Mouse (Mus musculus): ENCODE results near the gene A730071L15Rik. TPM values are rescaled to one million over a fixed set of nuclear protein-coding genes. Genes with fewer than 3 reads are reported as not detected.

The A730071L15Rik gene
- polyA plus RNA-seq, 1 experiment from 2014 or later: 0.74 TPM

DNA sequence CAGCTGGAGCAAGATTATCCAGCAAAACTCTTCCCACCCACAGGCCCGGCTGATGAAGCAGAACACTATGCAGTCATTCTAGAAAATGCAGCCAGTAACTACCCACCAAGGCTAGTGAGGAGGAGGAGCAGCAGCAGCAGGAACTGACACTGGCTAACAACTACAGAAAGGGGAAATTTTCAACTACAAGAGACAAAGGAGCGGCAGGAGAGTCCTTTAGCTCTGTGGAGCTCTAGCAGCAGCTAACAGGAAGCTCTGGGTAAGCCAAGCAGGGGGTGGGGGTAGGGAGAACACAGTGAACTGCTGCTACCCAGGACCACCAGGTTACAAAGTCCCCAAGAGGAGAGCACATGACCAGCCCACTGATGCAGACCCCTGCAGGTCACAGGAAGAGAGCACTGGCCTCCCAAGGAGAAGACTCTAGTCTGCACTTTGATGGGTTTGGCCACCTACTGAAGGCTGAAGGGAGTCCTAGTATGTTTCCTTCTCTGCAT lies 21.1 kb upstream of the A730071L15Rik start:
- Histone ChIP-seq H3K9me3 (ENCODE audit: control insufficient read depth) (no peaks in the 10 kb centered on the region), H3K27me3 (replicated peaks; ENCODE audit: control insufficient read depth, insufficient read depth, low read length) (no peaks in the 10 kb centered on the region), H3K4me3 (ENCODE audit: low read depth, low read length) (no peak overlapping the region), H3K4me2 (replicated peaks; ENCODE audit: low read depth) (no peak overlapping the region), H3K4me1 (replicated peaks; ENCODE audit: control insufficient read depth, insufficient read depth, low read length) (peaks cover 8% of the 10 kb centered on the region), H3K27ac (ENCODE audit: low read depth, low read length) (no peak overlapping the region), H3K9ac (ENCODE audit: low read depth, low read length) (no peak overlapping the region), H3K36me3 (ENCODE audit: control insufficient read depth, insufficient read depth) (no peaks in the 10 kb centered on the region)
- TF ChIP-seq CTCF (IDR thresholded peaks at IDR 0.05; ENCODE audit: low read depth): no peak
- ATAC-seq: no peak
- 45% methylated on average over 2 of the region's 2 CpGs for WGBS

DNA sequence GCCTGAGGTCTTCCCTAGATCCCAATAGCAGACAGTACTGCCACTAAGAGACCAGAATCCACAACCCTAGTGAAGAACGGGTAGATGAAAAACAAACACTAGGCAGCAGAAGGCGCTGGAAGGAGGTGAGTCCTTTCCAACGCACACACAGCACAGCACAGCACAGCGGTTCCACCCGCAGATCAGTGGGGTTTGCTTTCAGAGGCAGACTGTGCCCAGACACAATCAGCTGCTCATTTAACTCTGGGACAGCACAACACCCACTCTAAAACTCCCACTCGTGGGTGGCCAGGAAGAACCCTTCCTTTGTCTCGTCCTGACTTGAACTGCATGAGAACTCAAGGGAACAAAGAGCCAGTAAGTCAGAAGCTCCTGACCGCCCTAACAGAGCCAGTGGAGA lies 20.6 kb upstream of the A730071L15Rik start:
- TF ChIP-seq CTCF (IDR thresholded peaks at IDR 0.05; ENCODE audit: low read depth): no peak
- H3K4me2 ChIP-seq (replicated peaks; ENCODE audit: low read depth): no peak overlapping the region
- H3K9ac ChIP-seq (ENCODE audit: low read depth, low read length): no peak overlapping the region
- H3K4me1 ChIP-seq (replicated peaks; ENCODE audit: control insufficient read depth, insufficient read depth, low read length): peaks cover 11% of the 10 kb centered on the region
- 27% methylated on average over 8 of the region's 8 CpGs for WGBS
- H3K36me3 ChIP-seq (ENCODE audit: control insufficient read depth, insufficient read depth): no peaks in the 10 kb centered on the region
- ATAC-seq: no peak
- no peaks in the 10 kb centered on the region for H3K27me3 ChIP-seq (replicated peaks; ENCODE audit: control insufficient read depth, insufficient read depth, low read length)
- H3K27ac ChIP-seq (ENCODE audit: low read depth, low read length): no peak overlapping the region
- no peak overlapping the region for H3K4me3 ChIP-seq (ENCODE audit: low read depth, low read length)
- H3K9me3 ChIP-seq (ENCODE audit: control insufficient read depth): no peaks in the 10 kb centered on the region

DNA sequence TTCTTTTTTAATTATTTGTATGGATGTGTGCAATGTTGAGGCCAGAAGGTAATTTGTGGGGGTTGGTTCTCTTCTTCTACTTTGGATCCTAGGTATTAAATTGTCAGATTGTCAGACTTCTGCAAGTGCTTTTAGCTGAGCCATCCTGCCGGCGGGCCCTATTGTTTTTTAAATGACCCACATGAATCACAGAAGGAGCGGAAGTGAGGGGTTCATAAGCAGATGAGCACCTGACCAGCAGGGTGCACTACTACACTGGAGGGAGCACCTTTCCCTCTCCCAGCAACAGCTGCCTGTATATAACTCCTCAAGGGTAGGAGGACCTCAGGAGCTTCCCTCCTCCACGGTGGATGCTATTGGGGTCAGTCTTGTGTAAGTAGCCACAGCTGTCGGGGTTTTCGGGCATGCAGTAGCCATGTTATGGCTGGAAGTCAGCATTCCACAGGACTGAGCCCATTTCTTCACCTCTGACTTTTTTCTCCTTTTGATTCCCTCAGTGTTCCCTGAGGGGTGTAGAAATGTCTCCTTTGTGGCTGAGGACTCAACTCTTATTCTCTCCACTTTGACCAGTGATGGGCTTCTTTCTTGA lies 18.9 kb upstream of the A730071L15Rik start:
- no peaks in the 10 kb centered on the region for H3K27me3 ChIP-seq (replicated peaks; ENCODE audit: control insufficient read depth, insufficient read depth, low read length)
- no peak overlapping the region for H3K4me3 ChIP-seq (ENCODE audit: low read depth, low read length)
- no peak for ATAC-seq
- H3K4me1 ChIP-seq (replicated peaks; ENCODE audit: control insufficient read depth, insufficient read depth, low read length): peaks cover 3% of the 10 kb centered on the region; the same call in 1 of the 2 replicates
- WGBS: 67% methylated on average over 6 of the region's 6 CpGs
- H3K9me3 ChIP-seq (ENCODE audit: control insufficient read depth): no peaks in the 10 kb centered on the region
- TF ChIP-seq CTCF (IDR thresholded peaks at IDR 0.05; ENCODE audit: low read depth): peak; percentile 35
- no peak overlapping the region for H3K27ac ChIP-seq (ENCODE audit: low read depth, low read length)
- no peaks in the 10 kb centered on the region for H3K36me3 ChIP-seq (ENCODE audit: control insufficient read depth, insufficient read depth)
- H3K9ac ChIP-seq (ENCODE audit: low read depth, low read length): no peak overlapping the region
- no peak overlapping the region for H3K4me2 ChIP-seq (replicated peaks; ENCODE audit: low read depth)

DNA sequence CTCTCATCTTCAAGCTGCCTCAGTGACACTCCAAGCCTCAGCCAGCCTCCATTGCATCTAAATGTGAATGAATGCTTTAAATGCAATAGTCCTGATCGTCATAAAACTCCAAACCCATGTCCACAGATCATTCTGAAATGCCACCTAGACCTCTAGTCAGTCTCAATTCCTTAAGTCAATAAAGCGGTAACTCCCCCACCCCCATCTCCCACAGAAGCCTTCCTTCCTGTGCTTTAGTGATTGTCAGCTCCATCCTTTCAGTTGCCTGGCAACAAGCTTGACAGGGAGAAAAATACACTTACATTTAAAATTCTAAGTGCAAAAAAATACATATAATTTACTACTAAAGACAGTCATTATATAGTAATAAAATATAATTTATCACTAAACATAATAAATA lies 16.6 kb upstream of the A730071L15Rik start:
- Histone ChIP-seq H3K4me1 (replicated peaks; ENCODE audit: control insufficient read depth, insufficient read depth, low read length) (peaks cover 3% of the 10 kb centered on the region; the same call in 1 of the 2 replicates), H3K36me3 (ENCODE audit: control insufficient read depth, insufficient read depth) (peaks cover 4% of the 10 kb centered on the region; the same call in 1 of the 2 replicates), H3K27ac (ENCODE audit: low read depth, low read length) (no peak overlapping the region), H3K27me3 (replicated peaks; ENCODE audit: control insufficient read depth, insufficient read depth, low read length) (no peaks in the 10 kb centered on the region), H3K9me3 (ENCODE audit: control insufficient read depth) (no peaks in the 10 kb centered on the region), H3K9ac (ENCODE audit: low read depth, low read length) (no peak overlapping the region), H3K4me2 (replicated peaks; ENCODE audit: low read depth) (no peak overlapping the region), H3K4me3 (ENCODE audit: low read depth, low read length) (no peak overlapping the region)
- 77% methylated on average over 2 of the region's 2 CpGs for WGBS
- TF ChIP-seq CTCF (IDR thresholded peaks at IDR 0.05; ENCODE audit: low read depth): no peak
- ATAC-seq: no peak

DNA sequence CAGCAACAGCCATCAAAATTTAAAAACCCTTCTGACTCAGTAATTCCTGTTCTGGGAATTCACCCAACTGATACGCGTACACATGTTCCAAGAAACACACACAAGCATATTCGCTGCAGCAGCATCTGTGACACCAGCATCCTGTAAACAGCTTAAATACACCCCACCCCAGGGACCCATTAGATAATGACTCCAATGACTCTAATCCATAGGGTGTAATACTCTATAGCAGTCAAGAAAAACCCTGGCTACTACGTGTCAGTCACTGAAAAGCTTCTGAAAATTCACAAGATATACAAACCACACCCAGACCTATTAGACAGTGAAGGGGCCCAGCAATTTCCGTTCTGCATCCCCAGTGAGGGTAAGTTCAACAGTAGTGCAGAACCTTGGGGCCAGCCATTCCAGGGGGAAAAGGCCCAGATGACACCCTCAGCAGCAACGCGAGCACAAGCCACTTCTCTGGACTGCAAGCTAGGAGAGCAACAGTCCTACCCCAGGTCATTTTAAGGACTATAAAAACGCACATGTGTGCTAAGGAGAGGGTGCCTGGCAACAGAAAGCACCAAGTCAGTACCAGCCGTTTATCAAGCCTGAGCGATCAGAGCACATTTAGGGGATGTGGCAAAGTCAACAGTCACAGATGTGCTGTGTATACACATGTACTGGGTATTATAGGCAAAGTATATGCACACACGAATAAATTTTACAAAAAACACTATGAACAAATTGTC lies 15.5 kb upstream of the A730071L15Rik start:
- no peak for TF ChIP-seq CTCF (IDR thresholded peaks at IDR 0.05; ENCODE audit: low read depth)
- H3K4me2 ChIP-seq (replicated peaks; ENCODE audit: low read depth): no peak overlapping the region
- WGBS: 34% methylated on average over 11 of the region's 11 CpGs
- H3K36me3 ChIP-seq (ENCODE audit: control insufficient read depth, insufficient read depth): peaks cover 4% of the 10 kb centered on the region; the same call in 1 of the 2 replicates
- H3K9ac ChIP-seq (ENCODE audit: low read depth, low read length): no peak overlapping the region
- no peak overlapping the region for H3K4me3 ChIP-seq (ENCODE audit: low read depth, low read length)
- peaks cover 3% of the 10 kb centered on the region; the same call in 1 of the 2 replicates for H3K4me1 ChIP-seq (replicated peaks; ENCODE audit: control insufficient read depth, insufficient read depth, low read length)
- H3K9me3 ChIP-seq (ENCODE audit: control insufficient read depth): no peaks in the 10 kb centered on the region
- no peak for ATAC-seq
- no peaks in the 10 kb centered on the region for H3K27me3 ChIP-seq (replicated peaks; ENCODE audit: control insufficient read depth, insufficient read depth, low read length)
- H3K27ac ChIP-seq (ENCODE audit: low read depth, low read length): no peak overlapping the region

DNA sequence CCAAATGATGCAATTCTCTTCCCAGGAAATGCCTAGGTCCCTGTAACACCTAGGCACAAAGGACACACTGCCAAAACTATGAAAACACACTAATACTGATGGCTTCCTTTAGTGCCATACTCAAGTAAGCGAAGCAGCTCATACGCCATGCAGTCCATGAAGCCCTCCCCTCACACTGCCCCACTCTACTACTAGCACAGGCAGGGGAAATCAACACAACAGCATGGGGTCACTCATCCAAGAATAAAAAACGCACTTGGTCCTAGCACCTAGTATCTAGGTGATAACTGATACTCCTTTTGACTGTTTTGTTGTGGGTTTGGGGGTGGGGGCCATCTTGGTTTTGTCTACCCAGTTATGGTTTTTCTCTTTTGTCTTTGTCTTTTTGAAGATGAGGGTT lies 12.4 kb upstream of the A730071L15Rik start:
- Histone ChIP-seq H3K4me3 (ENCODE audit: low read depth, low read length) (no peak overlapping the region), H3K4me1 (replicated peaks; ENCODE audit: control insufficient read depth, insufficient read depth, low read length) (peaks cover 3% of the 10 kb centered on the region; the same call in 1 of the 2 replicates), H3K27me3 (replicated peaks; ENCODE audit: control insufficient read depth, insufficient read depth, low read length) (no peaks in the 10 kb centered on the region), H3K9ac (ENCODE audit: low read depth, low read length) (no peak overlapping the region), H3K36me3 (ENCODE audit: control insufficient read depth, insufficient read depth) (peaks cover 4% of the 10 kb centered on the region; the same call in 1 of the 2 replicates), H3K27ac (ENCODE audit: low read depth, low read length) (no peak overlapping the region), H3K4me2 (replicated peaks; ENCODE audit: low read depth) (no peak overlapping the region), H3K9me3 (ENCODE audit: control insufficient read depth) (no peaks in the 10 kb centered on the region)
- TF ChIP-seq CTCF (IDR thresholded peaks at IDR 0.05; ENCODE audit: low read depth): no peak
- ATAC-seq: no peak
- 86% methylated on average over 3 of the region's 3 CpGs for WGBS
